Mouse (Mus musculus) stomach, postnatal 0 days (tissue): ENCODE data around the gene Dner. TPM values are rescaled to one million over a fixed set of nuclear protein-coding genes. Genes with fewer than 3 reads are reported as not detected.

Experiments
- ATAC-seq: fragments of 200-750 bp; cut with Nextera tagmentation; 2 replicates; pipeline ENCODE4 v1.8.0; 2017; ENCODE audit not compliant: low FRiP score, low TSS enrichment
- DNase-seq: peaks from one replicate; pipeline ENCODE4 v3.0.0-alpha.2; 2016; ENCODE audit warnings: low spot score
- H3K27ac ChIP-seq: fragments of 300-500 bp; sonication (generic); replicated peaks from 2 replicates; pipeline ENCODE4 v1.5.1; 2014; ENCODE audit warnings: mild to moderate bottlenecking, control low read depth
- H3K27me3 ChIP-seq: fragments of 300-500 bp; sonication (generic); 2 replicates; pipeline ENCODE4 v1.6.1; 2014; ENCODE audit warnings: low read length; ENCODE audit not compliant: control insufficient read depth, insufficient read depth
- H3K36me3 ChIP-seq: fragments of 300-500 bp; sonication (generic); 2 replicates; pipeline ENCODE4 v1.6.1; 2014; ENCODE audit warnings: low read length, mixed read lengths; ENCODE audit not compliant: control insufficient read depth, insufficient read depth
- H3K4me1 ChIP-seq: fragments of 300-500 bp; sonication (generic); replicated peaks from 2 replicates; pipeline ENCODE4 v1.6.1; 2014; ENCODE audit warnings: antibody characterized with exemption; ENCODE audit not compliant: control insufficient read depth, insufficient read depth
- H3K4me2 ChIP-seq: fragments of 300-500 bp; sonication (generic); replicated peaks from 2 replicates; pipeline ENCODE4 v1.6.1; 2014; ENCODE audit warnings: low read depth, mild to moderate bottlenecking, control low read depth, moderate library complexity
- H3K4me3 ChIP-seq: fragments of 300-500 bp; sonication (generic); 2 replicates; pipeline ENCODE4 v1.5.1; 2014; ENCODE audit warnings: low read depth, low read length, control low read depth
- H3K9ac ChIP-seq: fragments of 300-500 bp; sonication (generic); 2 replicates; pipeline ENCODE4 v1.6.1; 2014; ENCODE audit warnings: mild to moderate bottlenecking, low read length, control low read depth, mixed read lengths
- H3K9me3 ChIP-seq: fragments of 300-500 bp; sonication (generic); 2 replicates; pipeline ENCODE4 v1.6.1; 2016; ENCODE audit warnings: low read length; ENCODE audit not compliant: control insufficient read depth
- CTCF ChIP-seq: IDR thresholded peaks from 2 replicates; pipeline ENCODE4 v1.5.1; 2016; ENCODE audit warnings: antibody characterized with exemption, low read depth, mild to moderate bottlenecking, moderate library complexity
- EP300 ChIP-seq: optimal IDR thresholded peaks from 2 replicates; pipeline ENCODE3; 2016; ENCODE audit warnings: antibody characterized with exemption
- WGBS: fragments of 180-500 bp; shearing (Covaris S2); extraction: QIAGEN DNeasy Blood & Tissue Kit; methylation state at CpG from one replicate; pipeline ENCODE4 v1.1.7; 2014; 5-methylcytosine and 5-hydroxymethylcytosine counted together
- polyA plus RNA-seq: library from polyadenylated mRNA; unstranded; fragments of >200 nt; fragmentation: Nextera tagmentation; extraction: Ambion mirVana; gene quantifications from 2 replicates; pipeline ENCODE4 v1.2.1, GENCODE M21; 2015

Gene Dner
- polyA plus RNA-seq, 1 experiment from 2014 or later, result 2.9 TPM

DNA sequence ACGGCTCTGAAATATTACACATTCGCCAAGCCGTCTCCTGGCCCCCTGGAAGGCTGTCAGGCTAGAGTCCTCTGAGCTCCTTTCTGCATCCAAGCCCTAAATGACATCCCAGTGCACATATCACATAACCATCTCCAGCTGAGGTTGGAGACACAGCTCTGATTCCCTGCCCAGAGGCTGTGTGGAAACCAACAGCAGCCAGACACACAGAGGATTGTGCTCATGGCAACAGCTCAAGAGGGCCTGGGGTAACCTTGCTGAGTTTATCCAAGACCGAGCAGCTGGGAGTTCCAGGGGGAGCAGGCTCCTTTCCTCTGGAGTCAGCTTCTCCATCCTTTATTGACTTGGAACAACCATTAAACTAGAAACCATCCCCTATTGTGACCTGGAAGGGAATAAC lies 177.7 kb downstream of the Dner start:
- ATAC-seq (no peak), DNase-seq (no peak)
- Histone ChIP-seq H3K9ac (no peak overlapping the region), H3K27me3 (no peaks in the 10 kb centered on the region), H3K36me3 (no peaks in the 10 kb centered on the region), H3K4me2 (no peak overlapping the region), H3K9me3 (no peaks in the 10 kb centered on the region), H3K4me1 (no peaks in the 10 kb centered on the region), H3K4me3 (no peak overlapping the region), H3K27ac (no peak overlapping the region)
- 46% methylated on average over 4 of the region's 4 CpGs for WGBS
- no peak for TF ChIP-seq CTCF
- TF ChIP-seq EP300, result no peak

DNA sequence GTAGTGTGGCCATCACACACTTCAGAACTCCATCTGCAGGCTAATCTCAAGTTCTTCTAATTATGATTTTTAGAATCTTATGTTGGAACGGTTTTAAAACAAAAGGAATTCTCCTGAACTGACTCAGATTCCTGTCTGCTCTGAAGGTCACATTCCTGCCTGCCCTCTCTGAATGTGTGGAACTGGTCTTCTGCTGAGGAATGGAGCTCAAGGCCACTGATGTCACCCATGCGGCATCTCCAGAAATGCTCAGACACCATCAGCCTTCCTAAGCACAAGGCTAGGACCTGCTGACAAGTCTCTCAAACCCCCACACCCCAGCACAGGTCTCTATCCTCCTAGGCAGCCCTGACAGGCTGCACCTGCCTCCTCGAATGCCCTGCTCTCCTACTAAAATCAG lies 182.8 kb downstream of the Dner start:
- TF ChIP-seq CTCF, result no peak
- TF ChIP-seq EP300, result no peak
- Histone ChIP-seq H3K9me3 (no peaks in the 10 kb centered on the region), H3K4me2 (no peak overlapping the region), H3K9ac (no peak overlapping the region), H3K27me3 (no peaks in the 10 kb centered on the region), H3K27ac (no peak overlapping the region), H3K4me1 (no peaks in the 10 kb centered on the region), H3K4me3 (no peak overlapping the region), H3K36me3 (no peaks in the 10 kb centered on the region)
- WGBS, result 54% methylated on average over 3 of the region's 3 CpGs
- DNase-seq (no peak), ATAC-seq (no peak)

DNA sequence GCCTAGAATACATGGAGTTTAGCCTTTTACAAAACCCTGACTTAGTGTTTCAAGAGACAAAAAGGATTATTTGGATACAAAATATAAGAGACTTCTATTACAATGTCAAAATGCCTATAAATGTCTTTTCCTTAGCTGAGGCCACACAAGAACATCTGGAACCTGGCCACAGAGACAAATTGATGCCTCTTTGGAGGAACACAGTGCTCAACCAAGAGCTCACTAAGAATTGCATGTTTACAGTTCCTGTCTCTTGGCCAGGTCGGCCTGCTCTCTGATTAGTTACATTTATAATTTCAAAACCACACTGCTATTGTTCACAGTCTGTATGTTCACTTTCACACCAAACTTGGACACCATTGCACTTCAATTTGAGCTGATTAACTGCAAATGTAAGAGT lies 187.5 kb downstream of the Dner start:
- TF ChIP-seq CTCF (no peak), EP300 (no peak)
- H3K4me1 ChIP-seq, result no peaks in the 10 kb centered on the region
- WGBS, result 30% methylated on average over 1 of the region's 1 CpGs
- no peak overlapping the region for H3K4me3 ChIP-seq
- DNase-seq (no peak), ATAC-seq (no peak)
- H3K9me3 ChIP-seq, result no peaks in the 10 kb centered on the region
- no peaks in the 10 kb centered on the region for H3K27me3 ChIP-seq
- H3K36me3 ChIP-seq, result no peaks in the 10 kb centered on the region
- no peak overlapping the region for H3K27ac ChIP-seq
- no peak overlapping the region for H3K9ac ChIP-seq
- no peak overlapping the region for H3K4me2 ChIP-seq

DNA sequence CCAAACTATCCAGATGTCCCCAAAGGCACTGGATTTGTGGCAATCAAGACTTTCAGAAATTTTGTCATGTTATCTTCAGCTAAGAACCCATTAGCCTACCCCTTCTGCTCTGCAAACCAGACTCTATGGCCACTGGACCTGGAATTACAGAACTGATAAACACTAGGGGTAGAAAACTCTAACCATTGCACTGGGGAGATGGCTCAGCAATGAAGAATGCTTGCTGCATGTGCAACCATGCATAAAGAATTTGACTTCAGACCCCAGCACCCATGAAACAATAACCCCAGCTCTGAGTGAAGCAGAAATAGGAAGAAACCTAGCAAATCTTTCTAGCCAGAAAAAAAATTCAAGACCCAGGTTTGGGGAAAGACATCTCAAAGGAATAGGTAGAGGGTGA lies 188.5 kb downstream of the Dner start:
- TF ChIP-seq CTCF, result no peak
- TF ChIP-seq EP300, result no peak
- H3K4me1 ChIP-seq, result no peaks in the 10 kb centered on the region
- no peak overlapping the region for H3K4me3 ChIP-seq
- no peak for DNase-seq
- H3K9me3 ChIP-seq, result no peaks in the 10 kb centered on the region
- no peak overlapping the region for H3K9ac ChIP-seq
- no peaks in the 10 kb centered on the region for H3K27me3 ChIP-seq
- no peak overlapping the region for H3K4me2 ChIP-seq
- no peak overlapping the region for H3K27ac ChIP-seq
- no peaks in the 10 kb centered on the region for H3K36me3 ChIP-seq
- ATAC-seq, result no peak

DNA sequence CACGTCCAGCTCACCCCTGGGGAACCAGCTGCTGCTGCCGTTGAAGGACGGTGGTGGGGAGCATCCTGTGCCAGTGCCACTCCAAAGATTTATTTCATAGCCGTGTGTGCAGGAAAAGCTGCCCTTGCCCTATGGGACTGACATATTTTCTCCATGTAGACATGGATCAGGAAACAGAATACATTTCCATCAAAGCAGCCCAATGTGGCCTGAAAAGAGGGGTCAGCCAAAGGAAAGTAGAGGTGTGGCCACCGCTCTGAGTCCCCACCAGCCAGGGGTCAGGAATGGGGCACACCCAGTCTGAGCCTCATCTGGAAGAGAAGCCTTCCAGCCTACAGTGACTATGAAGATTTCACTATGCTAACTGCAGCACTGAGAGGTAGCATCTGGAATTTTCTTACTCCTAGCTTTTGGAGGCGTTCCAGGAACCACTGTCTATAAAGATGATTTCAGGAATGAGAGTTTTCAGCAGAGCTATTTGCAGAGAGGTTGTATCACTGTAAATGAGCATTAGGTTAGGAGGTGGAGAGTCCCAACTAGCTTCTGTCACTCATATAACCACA lies 189.0 kb downstream of the Dner start:
- peak; percentile 51; the same call in 1 of the 2 replicates for ATAC-seq
- no peak overlapping the region for H3K27ac ChIP-seq
- no peak overlapping the region for H3K4me3 ChIP-seq
- TF ChIP-seq CTCF (no peak), EP300 (no peak)
- H3K9ac ChIP-seq, result no peak overlapping the region
- 39% methylated on average over 6 of the region's 6 CpGs for WGBS
- no peak for DNase-seq
- H3K4me2 ChIP-seq, result no peak overlapping the region
- H3K9me3 ChIP-seq, result no peaks in the 10 kb centered on the region
- no peaks in the 10 kb centered on the region for H3K27me3 ChIP-seq
- H3K4me1 ChIP-seq, result no peaks in the 10 kb centered on the region
- no peaks in the 10 kb centered on the region for H3K36me3 ChIP-seq

DNA sequence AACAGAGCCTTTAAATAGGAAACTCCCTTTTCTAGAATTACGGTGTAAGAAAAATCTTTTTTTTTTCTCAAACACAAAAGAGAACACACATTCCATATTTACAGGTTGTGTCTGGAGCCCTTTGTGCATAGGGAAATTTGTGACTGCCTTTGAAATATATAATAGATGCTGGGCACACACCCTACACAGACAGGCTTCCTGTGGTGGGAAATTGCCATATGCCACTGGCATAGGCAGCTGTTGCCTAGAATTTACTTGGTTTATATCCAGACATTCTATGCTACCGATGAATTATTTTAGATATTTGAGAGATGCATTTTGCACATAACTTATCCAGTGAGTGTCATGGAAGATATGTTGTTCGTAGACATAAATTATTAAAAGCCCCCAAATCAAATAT lies 195.3 kb downstream of the Dner start:
- Histone ChIP-seq H3K4me2 (no peak overlapping the region), H3K27ac (no peak overlapping the region), H3K36me3 (no peaks in the 10 kb centered on the region), H3K9me3 (no peaks in the 10 kb centered on the region), H3K4me3 (no peak overlapping the region), H3K9ac (no peak overlapping the region), H3K4me1 (no peaks in the 10 kb centered on the region), H3K27me3 (no peaks in the 10 kb centered on the region)
- TF ChIP-seq CTCF (no peak), EP300 (no peak)
- ATAC-seq (no peak), DNase-seq (no peak)
- WGBS, result 79% methylated on average over 3 of the region's 3 CpGs
